Mouse (Mus musculus): ENCODE data around the gene Insl6. TPM values are rescaled to one million over a fixed set of nuclear protein-coding genes. Genes with fewer than 3 reads are reported as not detected.

The Insl6 gene
- polyA plus RNA-seq, 1 experiment from 2014 or later, result 0.76 TPM

DNA sequence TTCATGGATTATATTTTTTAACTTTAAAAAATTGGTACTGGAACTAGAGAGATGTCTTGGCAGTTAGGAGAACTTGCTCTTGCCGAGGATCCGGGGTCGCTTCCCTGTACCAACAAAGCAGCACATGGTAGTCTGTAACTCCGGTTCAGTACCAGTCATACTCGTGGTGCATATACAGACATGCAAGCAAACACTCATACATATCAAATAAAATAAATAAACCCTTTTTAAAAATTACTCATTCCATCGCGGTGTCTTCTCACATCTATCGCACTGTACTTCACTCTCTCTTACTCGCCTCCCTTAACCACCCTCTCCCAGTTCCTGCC lies 660 bp upstream of the Insl6 start:
- H3K4me1 ChIP-seq (replicated peaks), result peaks cover 17% of the 10 kb centered on the region
- peak overlapping the region; percentile 63 for H3K4me2 ChIP-seq
- ATAC-seq (ENCODE audit: insufficient read depth), result no peak
- no peaks in the 10 kb centered on the region for H3K36me3 ChIP-seq (replicated peaks)
- H3K9ac ChIP-seq, result no peak overlapping the region; the same call in 1 of the 2 replicates
- no peak overlapping the region for H3K27ac ChIP-seq (replicated peaks)
- WGBS (ENCODE audit: insufficient replicate concordance), result 57% methylated on average over 9 of the region's 9 CpGs
- H3K27me3 ChIP-seq, result peaks cover 19% of the 10 kb centered on the region
- H3K9me3 ChIP-seq (replicated peaks), result no peaks in the 10 kb centered on the region
- H3K4me3 ChIP-seq (replicated peaks), result peak overlapping the region; percentile 26

DNA sequence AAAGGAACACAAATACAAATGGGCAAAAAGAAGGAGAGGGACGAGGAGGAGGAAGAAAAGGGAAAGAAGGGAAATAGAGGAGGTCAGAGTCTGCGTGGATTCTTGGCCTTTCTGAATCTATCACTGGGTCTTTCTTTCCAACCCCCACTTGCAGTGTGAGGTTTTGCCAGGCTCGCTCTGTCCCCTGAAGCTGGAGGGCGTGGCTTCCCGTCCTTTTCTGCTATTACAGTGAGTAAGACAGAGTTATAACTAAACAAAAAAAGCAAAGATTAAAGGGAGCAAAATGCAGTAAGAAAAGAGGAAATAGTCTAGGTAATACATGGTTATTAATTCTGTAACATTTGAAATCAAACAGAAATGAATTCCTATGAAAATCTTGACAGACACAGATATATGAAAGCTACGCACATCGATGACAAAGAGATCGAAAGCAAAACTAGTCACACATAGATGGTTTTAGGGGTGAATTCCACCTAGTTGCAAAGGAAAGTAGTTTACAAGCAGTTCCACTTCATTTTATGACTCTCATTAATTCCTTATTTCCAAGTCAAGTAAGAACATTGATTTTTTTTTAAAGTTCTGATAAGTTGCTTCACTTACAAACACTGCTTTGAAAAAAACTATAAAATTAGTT lies 1.6 kb downstream of the Insl6 start:
- Histone ChIP-seq H3K4me3 (replicated peaks) (no peak overlapping the region), H3K27me3 (peaks cover 10% of the 10 kb centered on the region), H3K27ac (replicated peaks) (no peak overlapping the region), H3K4me1 (replicated peaks) (peaks cover 17% of the 10 kb centered on the region), H3K9ac (no peak overlapping the region), H3K9me3 (replicated peaks) (no peaks in the 10 kb centered on the region), H3K4me2 (no peak overlapping the region), H3K36me3 (replicated peaks) (no peaks in the 10 kb centered on the region)
- ATAC-seq (ENCODE audit: insufficient read depth), result no peak
- 58% methylated on average over 8 of the region's 8 CpGs for WGBS (ENCODE audit: insufficient replicate concordance)

- no peaks in the 10 kb centered on the region for H3K27me3 ChIP-seq
- H3K9ac ChIP-seq, result no peak overlapping the region
- H3K27ac ChIP-seq (replicated peaks), result no peak overlapping the region
- WGBS (ENCODE audit: insufficient replicate concordance), result 88% methylated on average over 7 of the region's 7 CpGs
- no peak overlapping the region for H3K4me3 ChIP-seq (replicated peaks)
- no peaks in the 10 kb centered on the region for H3K4me1 ChIP-seq (replicated peaks)
- H3K36me3 ChIP-seq (replicated peaks), result peaks cover 61% of the 10 kb centered on the region
- ATAC-seq (ENCODE audit: insufficient read depth), result no peak
- no peaks in the 10 kb centered on the region for H3K9me3 ChIP-seq (replicated peaks)
- no peak overlapping the region for H3K4me2 ChIP-seq
Observed at GRCm38 (mm10) chr19:29312661-29313060, 12.5 kb downstream of the Insl6 start.

- Histone ChIP-seq H3K4me1 (replicated peaks) (no peaks in the 10 kb centered on the region), H3K27me3 (no peaks in the 10 kb centered on the region), H3K9ac (no peak overlapping the region), H3K9me3 (replicated peaks) (no peaks in the 10 kb centered on the region), H3K4me2 (no peak overlapping the region), H3K27ac (replicated peaks) (no peak overlapping the region), H3K4me3 (replicated peaks) (no peak overlapping the region), H3K36me3 (replicated peaks) (peaks cover 67% of the 10 kb centered on the region)
- 91% methylated on average over 8 of the region's 8 CpGs for WGBS (ENCODE audit: insufficient replicate concordance)
- ATAC-seq (ENCODE audit: insufficient read depth), result no peak
Observed at GRCm38 (mm10) chr19:29311791-29312190, 13.4 kb downstream of the Insl6 start.

DNA sequence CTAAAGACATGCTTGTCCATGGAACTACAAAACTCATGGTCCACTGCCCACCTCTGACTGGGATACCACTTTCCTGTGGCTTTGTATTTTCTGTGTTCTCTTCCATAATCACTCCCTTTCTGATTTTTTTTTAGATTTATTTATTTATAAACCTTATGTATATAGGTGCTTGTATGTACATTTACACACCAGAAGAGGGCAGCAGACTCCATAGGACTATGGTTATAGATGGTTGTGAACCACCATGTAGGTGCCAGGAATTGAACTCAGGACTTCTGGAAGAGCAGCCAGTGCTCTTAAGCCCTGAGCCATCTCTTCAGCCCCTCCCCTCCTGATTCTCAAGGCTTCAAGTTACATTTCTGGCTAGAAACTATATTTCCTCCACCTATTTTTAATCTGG lies 16.3 kb downstream of the Insl6 start:
- no peak overlapping the region for H3K4me3 ChIP-seq (replicated peaks)
- no peaks in the 10 kb centered on the region for H3K4me1 ChIP-seq (replicated peaks)
- peaks cover 77% of the 10 kb centered on the region for H3K36me3 ChIP-seq (replicated peaks)
- no peak overlapping the region for H3K9ac ChIP-seq
- H3K27me3 ChIP-seq, result no peaks in the 10 kb centered on the region
- H3K27ac ChIP-seq (replicated peaks), result no peak overlapping the region
- ATAC-seq (ENCODE audit: insufficient read depth), result no peak
- no peak overlapping the region for H3K4me2 ChIP-seq
- no peaks in the 10 kb centered on the region for H3K9me3 ChIP-seq (replicated peaks)

DNA sequence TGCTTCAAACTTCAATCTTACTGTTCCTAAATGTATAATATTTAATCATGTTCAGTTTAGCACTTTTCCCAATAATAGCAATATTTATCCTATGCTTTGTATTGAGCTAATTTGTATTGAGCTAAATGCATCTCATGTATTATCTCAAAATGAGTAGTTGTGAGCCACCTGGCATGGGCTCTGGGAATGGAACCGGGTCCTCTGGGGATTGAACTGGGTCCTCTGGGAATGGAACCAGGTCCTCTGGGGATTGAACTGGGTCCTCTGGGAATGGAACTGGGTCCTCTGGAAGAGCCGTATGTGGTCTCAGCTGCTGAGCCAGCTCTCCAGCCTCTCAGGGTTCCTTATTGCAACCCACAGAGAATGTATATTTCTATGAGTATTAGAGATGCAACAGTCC lies 23.0 kb downstream of the Insl6 start:
- Histone ChIP-seq H3K4me2 (no peak overlapping the region), H3K27ac (replicated peaks) (no peak overlapping the region), H3K4me3 (replicated peaks) (no peak overlapping the region), H3K27me3 (no peaks in the 10 kb centered on the region), H3K9me3 (replicated peaks) (no peaks in the 10 kb centered on the region), H3K36me3 (replicated peaks) (peaks cover 79% of the 10 kb centered on the region), H3K9ac (no peak overlapping the region), H3K4me1 (replicated peaks) (no peaks in the 10 kb centered on the region)
- 92% methylated on average over 2 of the region's 2 CpGs for WGBS (ENCODE audit: insufficient replicate concordance)
- ATAC-seq (ENCODE audit: insufficient read depth), result no peak

DNA sequence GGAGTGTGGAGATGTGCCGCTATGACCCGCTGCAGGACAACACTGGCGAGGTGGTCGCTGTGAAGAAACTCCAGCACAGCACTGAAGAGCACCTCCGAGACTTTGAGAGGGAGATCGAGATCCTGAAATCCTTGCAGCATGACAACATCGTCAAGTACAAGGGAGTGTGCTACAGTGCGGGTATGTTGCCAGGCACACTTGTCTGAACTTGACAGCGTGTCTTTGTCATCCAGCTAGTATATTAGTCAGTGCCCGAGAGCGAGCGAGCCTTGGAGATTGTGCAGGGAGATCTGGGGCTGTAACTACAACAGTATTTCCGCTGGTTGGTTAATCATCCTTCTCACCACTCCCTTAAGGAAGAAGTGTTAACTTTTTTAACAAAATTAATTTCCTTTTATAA lies 24.2 kb downstream of the Insl6 start:
- H3K9ac ChIP-seq, result no peak overlapping the region
- no peaks in the 10 kb centered on the region for H3K27me3 ChIP-seq
- no peaks in the 10 kb centered on the region for H3K9me3 ChIP-seq (replicated peaks)
- peaks cover 82% of the 10 kb centered on the region for H3K36me3 ChIP-seq (replicated peaks)
- no peak overlapping the region for H3K4me3 ChIP-seq (replicated peaks)
- H3K27ac ChIP-seq (replicated peaks), result no peak overlapping the region
- ATAC-seq (ENCODE audit: insufficient read depth), result no peak
- 91% methylated on average over 13 of the region's 13 CpGs for WGBS (ENCODE audit: insufficient replicate concordance)
- H3K4me2 ChIP-seq, result no peak overlapping the region
- no peaks in the 10 kb centered on the region for H3K4me1 ChIP-seq (replicated peaks)

DNA sequence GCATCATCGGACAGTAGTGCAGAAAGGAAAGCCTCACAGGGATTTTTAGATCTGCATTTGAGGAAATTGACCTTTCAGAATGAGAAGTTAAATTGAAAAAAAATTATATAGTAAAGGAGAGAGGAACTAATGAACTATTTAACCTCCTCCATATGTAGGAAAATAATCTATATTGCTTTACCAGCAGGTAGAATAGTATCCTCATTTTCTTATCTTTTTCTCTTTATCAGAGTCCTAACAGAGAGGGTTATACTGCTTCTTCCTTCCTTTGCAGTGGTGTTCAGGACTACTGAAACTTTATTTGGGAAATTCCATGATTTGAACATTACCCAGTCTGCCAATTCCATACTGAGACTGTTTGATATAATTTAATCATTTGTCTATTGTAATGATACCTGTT lies 27.8 kb downstream of the Insl6 start:
- no peaks in the 10 kb centered on the region for H3K9me3 ChIP-seq (replicated peaks)
- WGBS (ENCODE audit: insufficient replicate concordance), result 90% methylated on average over 1 of the region's 1 CpGs
- H3K4me3 ChIP-seq (replicated peaks), result no peak overlapping the region
- H3K9ac ChIP-seq, result no peak overlapping the region
- H3K36me3 ChIP-seq (replicated peaks), result peaks cover 82% of the 10 kb centered on the region
- no peaks in the 10 kb centered on the region for H3K4me1 ChIP-seq (replicated peaks)
- ATAC-seq (ENCODE audit: insufficient read depth), result no peak
- no peaks in the 10 kb centered on the region for H3K27me3 ChIP-seq
- H3K4me2 ChIP-seq, result no peak overlapping the region
- no peak overlapping the region for H3K27ac ChIP-seq (replicated peaks)

DNA sequence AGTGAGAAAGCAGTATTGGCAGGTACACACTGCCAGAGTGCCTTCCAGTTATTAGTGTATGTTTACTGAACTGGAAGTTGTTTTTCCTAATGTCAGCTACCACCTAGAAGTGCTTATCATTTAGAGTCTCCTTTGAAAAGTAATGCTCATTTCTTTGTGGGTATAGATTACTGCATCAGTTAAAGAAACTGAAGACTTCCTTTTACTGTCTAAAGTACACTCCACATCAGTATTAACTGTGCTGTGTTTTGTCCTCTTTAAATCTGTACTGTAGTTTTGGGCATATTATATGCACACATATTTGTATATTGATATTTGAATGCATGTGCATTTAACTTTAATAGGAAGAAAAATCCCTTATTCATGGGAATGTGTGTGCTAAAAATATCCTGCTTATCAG lies 29.0 kb downstream of the Insl6 start:
- H3K9ac ChIP-seq, result no peak overlapping the region
- peaks cover 87% of the 10 kb centered on the region for H3K36me3 ChIP-seq (replicated peaks)
- no peaks in the 10 kb centered on the region for H3K27me3 ChIP-seq
- no peak overlapping the region for H3K27ac ChIP-seq (replicated peaks)
- H3K4me3 ChIP-seq (replicated peaks), result no peak overlapping the region
- ATAC-seq (ENCODE audit: insufficient read depth), result no peak
- no peak overlapping the region for H3K4me2 ChIP-seq
- no peaks in the 10 kb centered on the region for H3K4me1 ChIP-seq (replicated peaks)
- no peaks in the 10 kb centered on the region for H3K9me3 ChIP-seq (replicated peaks)

DNA sequence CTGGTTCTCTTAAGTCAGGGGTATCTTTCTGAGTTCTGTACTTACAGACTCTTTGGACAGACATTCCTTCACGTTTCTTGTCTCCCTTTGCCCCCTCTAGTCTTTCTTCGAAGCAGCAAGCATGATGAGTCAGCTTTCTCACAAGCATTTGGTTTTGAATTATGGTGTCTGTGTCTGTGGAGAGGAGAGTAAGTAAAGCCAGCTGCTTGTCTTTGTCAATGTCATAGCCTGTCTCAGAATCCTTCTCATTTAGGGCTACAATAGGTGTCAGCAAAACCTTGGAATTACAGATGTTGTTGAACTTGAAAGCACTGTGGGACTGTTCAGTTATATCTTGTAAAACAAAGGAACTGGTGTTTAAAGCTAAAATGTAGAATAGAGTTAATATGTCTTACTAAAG lies 30.4 kb downstream of the Insl6 start:
- Histone ChIP-seq H3K4me3 (replicated peaks) (no peak overlapping the region), H3K27ac (replicated peaks) (no peak overlapping the region), H3K36me3 (replicated peaks) (peaks cover 84% of the 10 kb centered on the region), H3K9me3 (replicated peaks) (no peaks in the 10 kb centered on the region), H3K9ac (no peak overlapping the region), H3K27me3 (no peaks in the 10 kb centered on the region), H3K4me2 (no peak overlapping the region), H3K4me1 (replicated peaks) (no peaks in the 10 kb centered on the region)
- WGBS (ENCODE audit: insufficient replicate concordance), result 71% methylated on average over 2 of the region's 2 CpGs
- ATAC-seq (ENCODE audit: insufficient read depth), result no peak

DNA sequence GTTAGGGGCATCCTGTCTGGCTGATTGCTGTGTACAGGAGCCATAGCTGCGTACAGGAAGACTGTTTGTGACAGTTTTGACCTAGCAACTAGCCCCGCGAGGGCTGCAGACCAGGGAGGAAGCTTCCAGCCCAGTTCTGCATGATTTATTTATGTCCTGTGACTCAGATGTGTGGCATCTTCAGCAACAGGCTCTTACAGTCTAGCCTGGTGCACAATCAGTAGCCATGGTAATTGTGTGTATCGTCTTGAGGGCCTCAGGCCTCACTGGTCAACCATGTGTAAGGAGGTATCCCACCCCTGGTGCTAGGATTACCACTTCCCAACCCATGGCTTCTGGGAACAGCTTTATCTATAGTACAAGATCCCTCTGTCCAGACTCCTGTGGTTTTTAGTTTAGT lies 32.6 kb downstream of the Insl6 start:
- Histone ChIP-seq H3K36me3 (replicated peaks) (peaks cover 80% of the 10 kb centered on the region), H3K27me3 (no peaks in the 10 kb centered on the region), H3K4me2 (no peak overlapping the region), H3K9ac (no peak overlapping the region), H3K4me1 (replicated peaks) (no peaks in the 10 kb centered on the region), H3K9me3 (replicated peaks) (no peaks in the 10 kb centered on the region), H3K4me3 (replicated peaks) (no peak overlapping the region), H3K27ac (replicated peaks) (no peak overlapping the region)
- ATAC-seq (ENCODE audit: insufficient read depth), result no peak
- 76% methylated on average over 4 of the region's 4 CpGs for whole genome bisulfite sequencing (ENCODE audit: insufficient replicate concordance)

DNA sequence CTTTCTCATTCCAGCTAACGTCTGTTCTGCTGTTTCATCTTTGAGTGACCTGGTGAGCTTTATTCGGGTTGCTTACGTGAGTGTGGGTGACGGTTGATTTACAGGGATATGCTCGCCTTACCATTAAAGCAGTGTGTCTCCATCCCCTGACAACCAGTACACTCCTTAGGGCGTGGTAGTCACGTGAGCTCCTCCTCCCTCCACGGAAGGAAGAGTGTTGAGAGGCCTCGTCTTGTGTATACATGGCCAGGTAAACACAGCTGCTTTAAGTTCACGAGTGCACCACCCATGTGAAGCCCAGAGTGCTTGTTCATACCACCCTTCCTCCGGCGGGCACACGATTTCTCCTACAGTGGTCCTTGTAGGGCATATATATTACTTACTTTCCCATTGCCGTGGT lies 33.6 kb downstream of the Insl6 start:
- no peak overlapping the region for H3K9ac ChIP-seq
- H3K4me1 ChIP-seq (replicated peaks), result no peaks in the 10 kb centered on the region
- H3K9me3 ChIP-seq (replicated peaks), result no peaks in the 10 kb centered on the region
- no peak overlapping the region for H3K27ac ChIP-seq (replicated peaks)
- no peaks in the 10 kb centered on the region for H3K27me3 ChIP-seq
- 82% methylated on average over 14 of the region's 14 CpGs for WGBS (ENCODE audit: insufficient replicate concordance)
- no peak for ATAC-seq (ENCODE audit: insufficient read depth)
- H3K36me3 ChIP-seq (replicated peaks), result peaks cover 79% of the 10 kb centered on the region
- no peak overlapping the region for H3K4me3 ChIP-seq (replicated peaks)
- H3K4me2 ChIP-seq, result no peak overlapping the region

Measured in liver, embryonic 15.5 days (tissue).